Mouse (Mus musculus) lung, postnatal 36 days (tissue): ENCODE measurements at regions not wholly inside any gene's neighbourhood (a gene's known extent, or its start where the extent isn't known, plus 50 kb on each side); places are given as distances from the start of the nearest gene placed in this dataset.

ENCODE experiments used
- DNase-seq: peaks from one replicate; pipeline ENCODE4 v3.0.0; 2022; ENCODE audit warnings: mixed read lengths

- DNase-seq, result no peak
Measured at GRCm38 (mm10) chr7:88945338-88945737, 458.7 kb downstream of the Tmem135 start.

DNA sequence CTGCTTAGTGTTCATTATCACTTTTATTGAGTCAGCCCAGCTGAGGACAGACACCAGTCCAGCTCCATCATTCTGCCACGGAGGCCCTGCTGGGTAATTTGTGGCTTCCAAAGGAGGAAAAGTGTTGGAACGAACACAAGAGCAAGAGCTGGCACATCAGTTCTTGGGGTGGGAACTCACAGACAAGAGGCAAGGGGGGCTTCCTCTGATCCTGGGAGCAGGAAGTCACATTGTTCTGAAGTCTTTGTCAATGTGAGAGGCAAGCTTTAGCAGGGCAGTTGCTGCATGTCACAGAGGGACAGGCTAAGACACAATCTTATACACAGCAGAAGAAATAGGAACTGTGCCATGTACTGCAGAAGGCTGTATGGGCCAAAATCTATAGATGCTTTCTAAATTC is 459.1 kb downstream of the Tmem135 start:
- DNase-seq, result peak; percentile 64

DNA sequence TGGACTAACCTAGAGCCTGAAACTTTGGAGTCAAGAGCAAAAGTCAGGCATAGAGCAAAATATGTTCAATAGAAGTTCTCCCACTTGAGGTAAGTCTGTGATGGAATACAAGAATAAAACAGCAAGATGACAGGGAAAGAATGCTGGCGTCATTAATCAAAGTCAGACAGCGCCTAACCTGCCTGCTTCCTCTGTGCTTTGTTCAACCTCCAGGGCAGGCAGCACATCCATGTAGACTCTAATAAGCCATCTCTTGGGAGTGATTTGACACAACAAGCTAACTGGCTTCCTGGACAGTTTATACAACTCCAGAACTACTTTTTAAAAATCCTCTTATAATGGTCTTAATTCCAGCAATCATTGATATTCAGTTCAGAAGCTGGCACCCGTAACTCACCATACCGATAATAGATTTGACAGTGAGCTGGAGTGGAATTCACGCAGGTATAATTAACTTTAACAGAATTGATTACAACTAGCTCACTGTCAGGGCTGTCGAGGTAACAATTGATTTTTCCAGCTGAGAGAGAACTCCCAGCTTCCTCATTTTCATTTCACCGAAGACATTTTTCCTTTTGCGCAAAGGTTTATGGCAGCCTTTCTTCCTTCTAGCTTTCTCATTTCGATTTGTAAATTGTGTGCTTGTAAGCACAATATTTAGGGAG is 462.6 kb downstream of the Tmem135 start:
- DNase-seq, result no peak

DNA sequence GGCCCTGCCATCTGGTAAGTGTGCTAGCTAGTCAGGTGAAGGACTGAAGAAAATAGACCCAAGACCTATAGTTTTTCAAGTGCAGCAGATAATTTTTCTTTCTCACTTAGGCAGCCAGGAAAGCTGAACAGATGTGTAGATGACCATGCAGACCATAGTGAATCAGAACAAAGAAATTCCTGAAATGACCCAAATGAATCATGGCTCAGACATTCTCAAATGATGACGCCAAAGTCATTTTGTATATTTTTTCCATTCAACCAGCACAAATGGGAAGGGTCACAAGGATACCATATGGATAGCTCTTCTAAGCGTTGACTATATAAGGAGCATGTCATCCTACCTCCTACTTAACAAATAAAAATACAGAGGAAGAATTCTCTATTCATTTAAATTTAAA is 463.8 kb downstream of the Tmem135 start:
- DNase-seq, result no peak

DNA sequence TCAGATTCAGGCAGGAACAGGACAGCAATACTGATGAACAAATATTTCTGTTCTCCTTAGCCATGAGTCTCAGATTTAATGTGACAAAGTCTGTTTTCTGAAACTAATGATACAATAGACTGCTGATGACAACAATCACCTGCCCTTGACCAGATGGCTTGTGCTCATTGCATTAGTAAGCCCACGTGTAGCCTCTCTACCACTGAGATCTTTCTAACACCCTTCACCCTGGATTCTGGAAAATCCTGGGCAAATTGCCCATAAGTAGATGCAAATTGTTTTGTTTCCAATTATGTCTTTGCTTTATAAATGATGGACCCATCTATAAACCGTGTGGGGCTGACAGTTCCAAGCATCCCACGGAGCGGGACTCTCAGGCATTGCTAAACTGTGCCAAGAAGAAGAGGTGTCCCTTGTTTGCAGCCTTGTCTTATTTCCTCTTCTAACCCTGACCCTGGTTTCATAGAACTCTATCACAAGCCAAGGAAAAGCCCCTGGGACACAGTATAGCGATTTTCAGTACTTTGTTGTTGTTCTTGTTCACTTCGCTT is 475.7 kb downstream of the Tmem135 start:
- no peak for DNase-seq
